Mouse (Mus musculus): ENCODE measurements around the gene Ttc34. TPM values are rescaled to one million over a fixed set of nuclear protein-coding genes. Genes with fewer than 3 reads are reported as not detected.

The Ttc34 gene
- polyA plus RNA-seq, 1 experiment from 2014 or later, result 0.06 TPM

DNA sequence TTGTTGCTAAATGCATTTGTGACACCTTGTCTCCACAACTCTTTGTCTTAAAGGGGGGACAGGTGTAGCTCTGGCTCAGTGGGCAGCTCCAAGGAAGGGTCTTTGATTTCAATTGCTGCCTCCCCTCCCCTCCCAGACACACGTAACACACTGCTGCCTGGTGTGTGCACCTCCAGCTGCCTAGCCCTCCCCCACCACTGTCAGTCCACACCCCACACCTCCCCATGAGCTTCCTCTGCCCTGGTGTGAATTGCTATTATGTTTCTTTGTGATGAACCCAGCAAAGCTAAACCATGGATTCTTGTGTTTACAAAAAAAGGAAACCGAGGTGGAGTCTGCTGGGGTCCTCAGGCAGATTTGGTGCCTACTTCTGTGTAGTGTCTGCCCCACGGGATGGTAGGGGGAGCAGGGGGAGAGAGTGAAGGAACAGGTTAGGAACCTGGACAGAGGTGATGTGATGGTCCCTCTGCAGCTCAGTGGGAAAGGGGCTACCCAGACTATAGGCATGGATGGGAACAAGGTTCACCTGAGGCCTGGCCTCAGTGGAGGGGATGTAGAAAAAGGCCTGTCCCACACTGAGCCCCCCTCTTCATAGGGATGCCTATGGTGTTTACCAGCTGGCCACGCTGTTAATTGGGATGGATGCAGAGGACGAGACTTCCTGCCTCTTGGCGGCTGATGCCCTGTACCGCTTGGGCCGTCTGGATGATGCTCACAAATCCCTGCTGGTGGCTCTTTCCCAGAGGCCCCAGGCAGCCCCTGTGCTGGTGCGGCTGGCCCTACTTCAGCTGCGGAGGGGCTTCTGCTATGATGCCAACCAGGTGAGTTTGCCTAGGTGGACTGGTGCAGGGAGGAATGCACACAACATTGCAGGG is 20.3 kb downstream of the Ttc34 start:
- no peak for ATAC-seq (replicated peaks; ENCODE audit: insufficient number of reproducible peaks, insufficient read depth, low FRiP score, low read depth)
- WGBS, result 69% methylated on average over 10 of the region's 10 CpGs

DNA sequence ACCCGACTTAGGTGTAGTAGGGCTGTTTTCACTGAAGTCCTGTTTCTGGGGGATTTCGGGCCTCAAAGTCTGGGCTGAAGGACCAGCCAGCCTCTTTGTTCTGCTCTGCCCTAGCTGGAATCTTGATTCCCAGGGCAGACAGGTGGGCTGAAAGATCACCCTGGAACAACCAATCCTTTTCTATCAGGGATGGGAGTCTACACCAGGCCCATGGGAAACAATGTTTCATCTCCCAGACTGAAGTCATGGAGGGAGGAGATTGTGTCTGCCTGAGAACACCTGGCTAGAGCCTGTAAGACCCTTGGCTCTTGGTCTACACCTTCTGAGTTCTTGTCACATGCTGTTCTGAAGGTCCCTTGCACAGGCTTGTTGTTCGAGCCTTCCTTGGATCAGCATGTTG is 21.3 kb downstream of the Ttc34 start:
- WGBS, result 65% methylated on average over 3 of the region's 3 CpGs
- no peaks in the 10 kb centered on the region for H3K9me3 ChIP-seq (replicated peaks)
- no peak overlapping the region for H3K27ac ChIP-seq
- H3K27me3 ChIP-seq, result peaks cover 52% of the 10 kb centered on the region
- no peak overlapping the region for H3K9ac ChIP-seq
- no peaks in the 10 kb centered on the region for H3K36me3 ChIP-seq
- ATAC-seq (replicated peaks; ENCODE audit: insufficient number of reproducible peaks, insufficient read depth, low FRiP score, low read depth), result no peak
- no peak overlapping the region for H3K4me2 ChIP-seq
- H3K4me3 ChIP-seq, result no peak overlapping the region
- H3K4me1 ChIP-seq (replicated peaks), result peaks cover 19% of the 10 kb centered on the region

More for the DNA sequence above, 20.3 kb downstream of the Ttc34 start:
- no peak overlapping the region for H3K9ac ChIP-seq
- H3K27me3 ChIP-seq, result peaks cover 55% of the 10 kb centered on the region
- H3K27ac ChIP-seq, result no peak overlapping the region
- H3K4me3 ChIP-seq, result no peak overlapping the region
- H3K36me3 ChIP-seq, result no peaks in the 10 kb centered on the region
- no peak overlapping the region for H3K4me2 ChIP-seq
- H3K9me3 ChIP-seq (replicated peaks), result no peaks in the 10 kb centered on the region
- peaks cover 19% of the 10 kb centered on the region for H3K4me1 ChIP-seq (replicated peaks)

DNA sequence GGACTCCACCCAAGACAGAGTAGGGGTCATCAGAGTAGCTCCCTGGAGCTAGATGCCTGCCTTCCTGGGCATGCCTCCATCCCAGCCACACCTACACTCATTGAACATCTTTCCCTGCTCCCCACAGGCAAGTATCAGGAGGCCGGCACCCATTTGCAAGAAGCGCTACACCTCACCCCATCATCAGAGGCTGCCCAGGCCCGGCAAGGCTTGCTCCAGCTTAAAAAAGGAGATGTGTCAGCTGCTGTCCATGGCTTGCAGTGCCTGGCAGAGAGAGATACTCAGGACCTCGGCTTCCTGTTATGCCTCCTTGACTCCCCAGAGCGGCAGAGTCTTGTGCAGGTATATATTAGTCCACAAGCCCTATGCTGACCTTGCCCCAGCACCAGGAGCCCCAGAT is 24.7 kb downstream of the Ttc34 start:
- WGBS, result 65% methylated on average over 5 of the region's 5 CpGs
- ATAC-seq (replicated peaks; ENCODE audit: insufficient number of reproducible peaks, insufficient read depth, low FRiP score, low read depth), result no peak
- Histone ChIP-seq H3K27me3 (peaks cover 21% of the 10 kb centered on the region), H3K4me3 (no peak overlapping the region), H3K4me1 (replicated peaks) (peaks cover 14% of the 10 kb centered on the region), H3K4me2 (no peak overlapping the region), H3K27ac (no peak overlapping the region), H3K36me3 (no peaks in the 10 kb centered on the region), H3K9ac (no peak overlapping the region), H3K9me3 (replicated peaks) (no peaks in the 10 kb centered on the region)

DNA sequence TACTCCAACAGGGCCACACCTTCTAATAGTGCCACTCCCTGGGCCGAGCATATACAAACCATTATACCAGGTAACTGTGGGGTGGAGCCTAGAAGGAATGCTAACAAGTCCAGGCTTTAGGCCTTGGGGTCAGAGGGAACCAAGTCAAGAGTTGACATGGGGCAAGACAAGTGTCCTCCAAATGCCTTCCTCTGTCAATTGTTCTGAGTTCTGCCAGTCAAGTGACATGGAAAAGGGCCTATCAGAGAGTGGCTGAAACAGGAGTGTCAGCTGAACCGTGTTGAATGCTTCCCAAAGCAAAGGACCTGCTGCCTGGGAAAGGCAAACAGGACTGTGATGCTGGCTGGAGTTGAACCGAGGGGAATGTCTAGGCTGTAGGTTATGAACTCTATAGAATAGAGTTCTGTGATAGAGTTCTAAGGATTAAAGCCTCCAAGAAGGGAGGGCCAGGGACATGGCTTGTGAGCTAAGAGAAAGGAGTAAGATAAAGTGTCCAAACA is 26.2 kb downstream of the Ttc34 start:
- Histone ChIP-seq H3K9me3 (replicated peaks) (no peaks in the 10 kb centered on the region), H3K36me3 (no peaks in the 10 kb centered on the region), H3K27ac (0 out of 2 replicates have a peak overlapping the region, but pooled peaks have one; percentile 57), H3K4me3 (no peak overlapping the region), H3K4me1 (replicated peaks) (peaks cover 14% of the 10 kb centered on the region), H3K4me2 (no peak overlapping the region; the same call in 1 of the 2 replicates), H3K27me3 (peaks cover 18% of the 10 kb centered on the region), H3K9ac (no peak overlapping the region)
- 80% methylated on average over 3 of the region's 3 CpGs for WGBS
- no peak for ATAC-seq (replicated peaks; ENCODE audit: insufficient number of reproducible peaks, insufficient read depth, low FRiP score, low read depth)

DNA sequence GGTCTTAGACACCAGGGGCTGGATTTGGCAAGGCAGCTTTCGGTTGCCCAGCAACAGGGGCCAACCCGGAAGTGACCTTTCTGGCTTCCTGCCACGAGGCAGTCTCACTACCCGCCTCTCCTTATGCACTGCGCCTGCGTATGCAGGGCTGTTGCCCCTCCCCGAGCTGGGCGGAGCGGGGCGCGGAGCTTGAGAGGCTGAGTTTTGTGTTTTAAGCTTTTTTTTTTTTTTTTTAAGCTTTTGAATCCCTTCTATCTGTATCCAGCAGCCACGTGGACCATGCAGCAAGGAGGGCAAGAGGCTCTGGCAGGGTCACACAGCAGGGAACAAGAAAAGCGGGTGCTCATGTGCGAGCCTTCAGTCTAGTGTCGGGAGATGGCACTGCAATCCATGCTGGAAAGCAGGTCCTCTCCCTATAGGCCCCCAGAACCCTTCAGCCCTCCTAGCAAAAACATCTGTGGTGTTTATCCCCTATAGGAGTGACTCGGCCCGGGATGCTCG is 27.1 kb downstream of the Ttc34 start:
- no peaks in the 10 kb centered on the region for H3K9me3 ChIP-seq (replicated peaks)
- peak overlapping the region; percentile 57 for H3K27ac ChIP-seq
- H3K27me3 ChIP-seq, result peaks cover 22% of the 10 kb centered on the region
- peak overlapping the region; percentile 53 for H3K4me3 ChIP-seq
- under 1% methylated on average over 18 of the region's 18 CpGs for WGBS
- H3K9ac ChIP-seq, result peak overlapping the region; percentile 57
- ATAC-seq (replicated peaks; ENCODE audit: insufficient number of reproducible peaks, insufficient read depth, low FRiP score, low read depth), result peak; percentile 87
- peaks cover 14% of the 10 kb centered on the region for H3K4me1 ChIP-seq (replicated peaks)
- H3K4me2 ChIP-seq, result peak overlapping the region; percentile 70
- H3K36me3 ChIP-seq, result no peaks in the 10 kb centered on the region

DNA sequence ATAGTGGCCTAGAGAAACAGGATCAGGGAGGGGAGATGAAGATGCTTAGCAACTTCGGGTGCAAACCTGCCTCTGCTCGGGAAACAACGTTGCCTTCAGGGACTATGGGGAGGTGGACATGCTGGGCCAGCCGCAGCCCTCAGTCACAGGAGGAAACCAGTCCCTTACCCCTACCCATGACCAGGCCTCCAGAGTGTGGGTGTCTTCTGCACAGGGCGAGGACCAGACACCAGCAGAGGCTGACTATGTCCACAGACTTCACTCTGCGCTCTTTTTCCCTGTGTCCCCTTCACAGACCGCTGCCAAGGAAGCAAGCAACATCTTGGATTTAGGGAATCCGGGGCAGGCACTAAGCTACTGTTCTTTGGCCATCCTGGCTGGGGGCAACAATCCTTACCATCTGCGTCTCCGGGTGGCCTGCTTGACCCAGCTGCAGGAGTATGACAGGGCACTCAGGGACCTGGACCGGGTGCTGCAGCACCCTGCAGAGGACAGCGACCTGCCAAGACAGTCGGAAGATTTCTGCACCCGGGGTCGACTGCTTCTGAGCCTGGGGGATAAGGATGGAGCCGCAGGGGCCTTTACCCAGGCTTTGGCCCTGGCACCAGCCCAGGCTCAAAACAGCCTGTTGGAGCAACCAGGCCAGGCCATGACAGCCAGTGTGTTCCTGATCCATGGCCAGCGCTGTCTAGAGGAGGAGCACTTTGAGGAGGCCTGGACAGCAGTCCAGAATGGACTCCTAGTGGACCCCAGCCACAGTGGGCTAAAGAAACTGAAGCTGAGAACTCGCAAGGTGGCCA is 27.9 kb downstream of the Ttc34 start:
- no peak for ATAC-seq (replicated peaks; ENCODE audit: insufficient number of reproducible peaks, insufficient read depth, low FRiP score, low read depth)
- WGBS, result 77% methylated on average over 18 of the region's 18 CpGs
- H3K9ac ChIP-seq, result peak overlapping the region; percentile 57; the same call in 1 of the 2 replicates

DNA sequence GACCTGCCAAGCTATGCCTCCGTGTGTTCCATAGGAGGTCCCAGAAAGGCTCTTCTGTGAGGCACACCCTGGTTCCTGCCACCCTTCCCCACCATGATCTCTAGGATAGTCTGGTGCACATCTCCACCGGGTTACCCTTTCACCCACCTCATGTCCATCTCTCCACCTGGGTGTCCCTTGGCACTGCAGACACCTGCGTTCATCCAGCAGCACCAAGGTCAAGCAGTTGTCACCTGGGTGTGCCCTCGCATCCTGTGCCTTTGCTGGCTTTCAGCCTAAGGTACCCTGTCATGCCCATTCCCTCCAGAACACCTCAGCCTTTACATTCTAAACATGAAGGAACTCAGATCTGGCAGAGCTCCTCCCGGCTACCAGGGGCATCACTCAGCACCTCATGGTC is 29.1 kb downstream of the Ttc34 start:
- 75% methylated on average over 5 of the region's 5 CpGs for WGBS
- Histone ChIP-seq H3K9ac (no peak overlapping the region), H3K4me2 (no peak overlapping the region), H3K9me3 (replicated peaks) (no peaks in the 10 kb centered on the region), H3K27ac (no peak overlapping the region), H3K36me3 (no peaks in the 10 kb centered on the region), H3K4me3 (no peak overlapping the region), H3K27me3 (peaks cover 31% of the 10 kb centered on the region), H3K4me1 (replicated peaks) (peaks cover 14% of the 10 kb centered on the region)
- ATAC-seq (replicated peaks; ENCODE audit: insufficient number of reproducible peaks, insufficient read depth, low FRiP score, low read depth), result no peak

More for the DNA sequence above, 27.9 kb downstream of the Ttc34 start:
- Histone ChIP-seq H3K4me2 (peak overlapping the region; percentile 70; the same call in 1 of the 2 replicates), H3K36me3 (no peaks in the 10 kb centered on the region), H3K4me1 (replicated peaks) (peaks cover 14% of the 10 kb centered on the region), H3K27me3 (peaks cover 22% of the 10 kb centered on the region), H3K4me3 (no peak overlapping the region), H3K9me3 (replicated peaks) (no peaks in the 10 kb centered on the region), H3K27ac (peak overlapping the region; percentile 57; the same call in 1 of the 2 replicates)

DNA sequence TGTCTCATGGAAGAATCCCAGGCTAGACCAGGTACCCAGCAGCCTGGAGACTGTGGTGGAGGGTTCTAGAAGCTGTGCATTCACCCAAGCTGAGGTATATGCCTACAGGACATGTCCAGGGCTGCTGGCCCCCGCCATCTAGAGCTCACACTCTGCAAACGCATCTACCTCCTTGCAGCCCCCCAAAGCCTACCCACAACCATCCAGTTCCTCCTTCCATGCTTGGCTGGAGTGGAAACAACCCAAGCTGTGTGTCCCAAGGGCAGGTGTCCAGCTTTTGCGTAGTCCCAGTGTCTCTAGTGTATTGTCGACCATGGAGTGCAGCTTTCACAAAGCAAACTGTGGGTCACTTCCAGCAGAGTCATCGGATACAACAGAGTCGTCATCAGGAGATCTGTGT is 30.0 kb downstream of the Ttc34 start:
- H3K4me1 ChIP-seq (replicated peaks), result peaks cover 14% of the 10 kb centered on the region
- H3K9me3 ChIP-seq (replicated peaks), result no peaks in the 10 kb centered on the region
- H3K4me3 ChIP-seq, result no peak overlapping the region
- H3K4me2 ChIP-seq, result no peak overlapping the region
- no peak for ATAC-seq (replicated peaks; ENCODE audit: insufficient number of reproducible peaks, insufficient read depth, low FRiP score, low read depth)
- WGBS, result 76% methylated on average over 6 of the region's 6 CpGs
- H3K27me3 ChIP-seq, result peaks cover 40% of the 10 kb centered on the region
- no peak overlapping the region for H3K9ac ChIP-seq
- no peak overlapping the region for H3K27ac ChIP-seq
- H3K36me3 ChIP-seq, result no peaks in the 10 kb centered on the region

DNA sequence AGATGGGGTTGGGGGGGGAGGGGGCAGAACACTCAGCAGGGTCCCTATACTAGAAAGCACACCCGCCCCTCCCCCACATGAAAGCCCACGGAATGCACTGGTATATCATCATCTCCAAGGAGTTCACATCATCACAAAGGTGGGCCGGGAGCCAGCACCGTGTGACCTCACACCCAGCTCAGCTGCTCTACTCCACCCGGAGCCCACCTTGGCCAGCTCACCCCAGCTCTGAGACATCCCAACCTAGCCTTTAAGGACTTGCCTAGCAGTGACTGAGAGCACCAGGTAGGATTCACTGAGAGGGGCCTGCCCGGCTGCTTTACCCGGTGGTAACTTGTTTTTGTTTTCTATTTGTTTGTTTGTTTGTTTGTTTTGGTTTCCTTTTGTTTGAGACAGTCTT is 32.2 kb downstream of the Ttc34 start, which contains the start of gene Mmel1:
Gene Mmel1 (plus strand): TSS at position 146 of the 400 bp plus-strand sequence.
- no peaks in the 10 kb centered on the region for H3K36me3 ChIP-seq
- H3K27me3 ChIP-seq, result peaks cover 40% of the 10 kb centered on the region
- no peak within 1 kb of the TSS for H3K27ac ChIP-seq
- no peak for ATAC-seq (replicated peaks; ENCODE audit: insufficient number of reproducible peaks, insufficient read depth, low FRiP score, low read depth)
- H3K9ac ChIP-seq, result no peak within 1 kb of the TSS
- no peaks in the 10 kb centered on the region for H3K9me3 ChIP-seq (replicated peaks)
- peaks cover 7% of the 10 kb centered on the region for H3K4me1 ChIP-seq (replicated peaks)
- no peak within 1 kb of the TSS for H3K4me3 ChIP-seq
- H3K4me2 ChIP-seq, result no peak within 1 kb of the TSS
- 71% methylated on average over 7 of the region's 7 CpGs for WGBS

DNA sequence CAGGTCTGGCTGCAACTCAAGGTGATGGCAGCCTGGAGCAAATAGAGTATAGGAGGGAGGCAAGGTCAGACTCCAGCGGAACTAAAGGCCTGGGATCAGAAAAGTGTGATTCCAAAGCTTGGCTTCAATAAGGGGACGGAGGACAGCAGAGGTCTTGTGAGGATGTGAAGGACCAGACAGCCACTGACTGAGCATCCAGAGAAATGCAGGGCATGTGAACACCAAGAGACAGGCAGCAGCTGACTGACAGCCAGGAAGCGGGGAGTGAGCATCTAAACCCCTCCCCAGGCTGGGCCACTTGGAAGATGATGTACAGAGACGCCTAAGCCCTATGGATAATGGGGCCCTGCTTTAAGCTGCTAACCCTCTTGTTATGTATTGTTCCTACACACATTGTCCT is 33.5 kb downstream of the Ttc34 start:
- Histone ChIP-seq H3K27ac (no peak overlapping the region), H3K36me3 (no peaks in the 10 kb centered on the region), H3K9ac (no peak overlapping the region), H3K27me3 (peaks cover 40% of the 10 kb centered on the region), H3K4me2 (no peak overlapping the region), H3K4me3 (no peak overlapping the region), H3K9me3 (replicated peaks) (no peaks in the 10 kb centered on the region), H3K4me1 (replicated peaks) (no peaks in the 10 kb centered on the region; the same call in 1 of the 2 replicates)
- ATAC-seq (replicated peaks; ENCODE audit: insufficient number of reproducible peaks, insufficient read depth, low FRiP score, low read depth), result no peak
- WGBS, result 75% methylated on average over 4 of the region's 4 CpGs

DNA sequence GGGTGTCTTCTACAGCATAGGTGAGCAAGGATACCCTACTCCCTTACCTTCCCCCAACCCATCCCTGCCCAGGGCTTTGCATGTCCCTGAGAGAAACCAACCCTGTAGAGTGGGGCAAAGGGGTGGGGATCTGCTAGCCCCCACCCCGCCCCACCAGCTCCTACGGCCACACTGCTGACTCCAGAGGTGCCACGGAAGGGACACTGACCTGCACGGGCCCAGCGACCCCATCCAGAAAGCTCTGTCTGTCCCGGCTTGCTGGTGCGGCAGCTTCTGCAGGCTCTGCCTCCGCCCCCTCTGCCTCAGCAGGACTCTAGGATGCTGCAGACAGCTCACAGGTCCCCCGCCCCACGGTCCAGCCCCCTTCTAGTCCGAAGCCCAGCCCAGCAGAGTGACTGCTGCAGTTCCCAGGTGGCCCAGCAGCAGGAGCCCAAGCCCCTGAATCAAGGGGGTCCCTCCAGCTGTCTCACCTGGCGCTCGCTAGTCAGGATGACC is 34.5 kb downstream of the Ttc34 start:
- Histone ChIP-seq H3K9me3 (replicated peaks) (no peaks in the 10 kb centered on the region), H3K4me3 (no peak overlapping the region)
- ATAC-seq (replicated peaks; ENCODE audit: insufficient number of reproducible peaks, insufficient read depth, low FRiP score, low read depth), result no peak

More for the DNA sequence above, 34.5 kb downstream of the Ttc34 start:
- WGBS, result 4% methylated on average over 13 of the region's 13 CpGs
- no peak overlapping the region for H3K27ac ChIP-seq
- H3K9ac ChIP-seq, result no peak overlapping the region
- H3K4me1 ChIP-seq (replicated peaks), result no peaks in the 10 kb centered on the region; the same call in 1 of the 2 replicates
- H3K4me2 ChIP-seq, result no peak overlapping the region
- H3K36me3 ChIP-seq, result no peaks in the 10 kb centered on the region
- H3K27me3 ChIP-seq, result peaks cover 43% of the 10 kb centered on the region

Measured in heart, embryonic 15.5 days (tissue).